Mouse (Mus musculus): ENCODE results near the gene Gm20388. TPM values are rescaled to one million over a fixed set of nuclear protein-coding genes. Genes with fewer than 3 reads are reported as not detected.

Gene Gm20388
- polyA plus RNA-seq, 1 experiment from 2014 or later, result not detected

GRCm38 (mm10) chr8:124192242-124192641, 4281.6 kb downstream of the Gm20388 start:
- Histone ChIP-seq H3K4me2 (no peak overlapping the region), H3K9me3 (no peaks in the 10 kb centered on the region), H3K9ac (no peak overlapping the region), H3K27ac (replicated peaks) (no peak overlapping the region), H3K36me3 (no peaks in the 10 kb centered on the region), H3K4me1 (peaks cover 12% of the 10 kb centered on the region; the same call in 1 of the 2 replicates), H3K27me3 (replicated peaks) (peaks cover 45% of the 10 kb centered on the region), H3K4me3 (no peak overlapping the region)
- 69% methylated on average over 4 of the region's 4 CpGs for WGBS
- no peak for ATAC-seq (ENCODE audit: extremely low read depth, insufficient number of reproducible peaks, low FRiP score, low TSS enrichment)

- H3K4me1 ChIP-seq, result peaks cover 12% of the 10 kb centered on the region; the same call in 1 of the 2 replicates
- no peak overlapping the region for H3K9ac ChIP-seq
- ATAC-seq (ENCODE audit: extremely low read depth, insufficient number of reproducible peaks, low FRiP score, low TSS enrichment), result no peak
- no peak overlapping the region for H3K4me2 ChIP-seq
- H3K4me3 ChIP-seq, result no peak overlapping the region
- H3K27me3 ChIP-seq (replicated peaks), result peaks cover 51% of the 10 kb centered on the region
- no peaks in the 10 kb centered on the region for H3K36me3 ChIP-seq
- WGBS, result 72% methylated on average over 10 of the region's 10 CpGs
- H3K9me3 ChIP-seq, result no peaks in the 10 kb centered on the region
- H3K27ac ChIP-seq (replicated peaks), result no peak overlapping the region
Measured at GRCm38 (mm10) chr8:124192976-124193375, 4282.3 kb downstream of the Gm20388 start.

- H3K9me3 ChIP-seq, result no peaks in the 10 kb centered on the region
- peaks cover 12% of the 10 kb centered on the region; the same call in 1 of the 2 replicates for H3K4me1 ChIP-seq
- no peaks in the 10 kb centered on the region for H3K36me3 ChIP-seq
- no peak overlapping the region for H3K27ac ChIP-seq (replicated peaks)
- no peak overlapping the region for H3K4me3 ChIP-seq
- H3K27me3 ChIP-seq (replicated peaks), result peaks cover 56% of the 10 kb centered on the region
- WGBS, result 80% methylated on average over 5 of the region's 5 CpGs
- ATAC-seq (ENCODE audit: extremely low read depth, insufficient number of reproducible peaks, low FRiP score, low TSS enrichment), result no peak
- H3K9ac ChIP-seq, result no peak overlapping the region
- H3K4me2 ChIP-seq, result no peak overlapping the region
Measured at GRCm38 (mm10) chr8:124193992-124194391, 4283.4 kb downstream of the Gm20388 start.

- H3K27me3 ChIP-seq (replicated peaks), result peaks cover 61% of the 10 kb centered on the region
- 49% methylated on average over 5 of the region's 5 CpGs for WGBS
- no peak for ATAC-seq (ENCODE audit: extremely low read depth, insufficient number of reproducible peaks, low FRiP score, low TSS enrichment)
- no peak overlapping the region for H3K9ac ChIP-seq
- no peak overlapping the region for H3K4me3 ChIP-seq
- no peak overlapping the region for H3K4me2 ChIP-seq
- peaks cover 12% of the 10 kb centered on the region; the same call in 1 of the 2 replicates for H3K4me1 ChIP-seq
- H3K27ac ChIP-seq (replicated peaks), result no peak overlapping the region
- no peaks in the 10 kb centered on the region for H3K36me3 ChIP-seq
- H3K9me3 ChIP-seq, result no peaks in the 10 kb centered on the region
Measured at GRCm38 (mm10) chr8:124196195-124196594, 4285.6 kb downstream of the Gm20388 start.

GRCm38 (mm10) chr8:124196797-124197196, 4286.2 kb downstream of the Gm20388 start:
- peaks cover 65% of the 10 kb centered on the region for H3K27me3 ChIP-seq (replicated peaks)
- H3K27ac ChIP-seq (replicated peaks), result no peak overlapping the region
- WGBS, result 53% methylated on average over 5 of the region's 5 CpGs
- ATAC-seq (ENCODE audit: extremely low read depth, insufficient number of reproducible peaks, low FRiP score, low TSS enrichment), result no peak
- no peaks in the 10 kb centered on the region for H3K9me3 ChIP-seq
- peaks cover 12% of the 10 kb centered on the region; the same call in 1 of the 2 replicates for H3K4me1 ChIP-seq
- no peaks in the 10 kb centered on the region for H3K36me3 ChIP-seq
- no peak overlapping the region for H3K9ac ChIP-seq
- H3K4me3 ChIP-seq, result no peak overlapping the region
- H3K4me2 ChIP-seq, result no peak overlapping the region

- Histone ChIP-seq H3K9ac (no peak overlapping the region), H3K4me2 (no peak overlapping the region), H3K27ac (replicated peaks) (no peak overlapping the region), H3K4me3 (no peak overlapping the region), H3K27me3 (replicated peaks) (peaks cover 65% of the 10 kb centered on the region), H3K9me3 (no peaks in the 10 kb centered on the region), H3K36me3 (no peaks in the 10 kb centered on the region), H3K4me1 (peaks cover 12% of the 10 kb centered on the region; the same call in 1 of the 2 replicates)
- 76% methylated on average over 7 of the region's 7 CpGs for WGBS
- no peak for ATAC-seq (ENCODE audit: extremely low read depth, insufficient number of reproducible peaks, low FRiP score, low TSS enrichment)
Measured at GRCm38 (mm10) chr8:124198230-124198629, 4287.6 kb downstream of the Gm20388 start.

GRCm38 (mm10) chr8:124200400-124200799, 4289.8 kb downstream of the Gm20388 start:
- H3K36me3 ChIP-seq, result no peaks in the 10 kb centered on the region
- ATAC-seq (ENCODE audit: extremely low read depth, insufficient number of reproducible peaks, low FRiP score, low TSS enrichment), result no peak
- peaks cover 53% of the 10 kb centered on the region for H3K27me3 ChIP-seq (replicated peaks)
- no peak overlapping the region for H3K4me3 ChIP-seq
- H3K9ac ChIP-seq, result no peak overlapping the region
- H3K4me1 ChIP-seq, result peaks cover 12% of the 10 kb centered on the region; the same call in 1 of the 2 replicates
- H3K4me2 ChIP-seq, result no peak overlapping the region
- no peak overlapping the region for H3K27ac ChIP-seq (replicated peaks)
- H3K9me3 ChIP-seq, result no peaks in the 10 kb centered on the region
- WGBS, result 61% methylated on average over 7 of the region's 7 CpGs

GRCm38 (mm10) chr8:124201706-124202105, 4291.1 kb downstream of the Gm20388 start:
- Histone ChIP-seq H3K9ac (no peak overlapping the region), H3K27me3 (replicated peaks) (peaks cover 48% of the 10 kb centered on the region), H3K36me3 (no peaks in the 10 kb centered on the region), H3K4me1 (0 out of 2 replicates have a peak, but pooled peaks cover 3% of the 10 kb centered on the region), H3K9me3 (no peaks in the 10 kb centered on the region), H3K4me2 (no peak overlapping the region), H3K27ac (replicated peaks) (no peak overlapping the region), H3K4me3 (no peak overlapping the region)
- 78% methylated on average over 8 of the region's 8 CpGs for WGBS
- no peak for ATAC-seq (ENCODE audit: extremely low read depth, insufficient number of reproducible peaks, low FRiP score, low TSS enrichment)

- no peak for ATAC-seq (ENCODE audit: extremely low read depth, insufficient number of reproducible peaks, low FRiP score, low TSS enrichment)
- 69% methylated on average over 5 of the region's 5 CpGs for WGBS
- no peak overlapping the region for H3K27ac ChIP-seq (replicated peaks)
Measured at GRCm38 (mm10) chr8:124202895-124203294, 4292.3 kb downstream of the Gm20388 start.

GRCm38 (mm10) chr8:124204001-124204601, 4293.5 kb downstream of the Gm20388 start:
- Histone ChIP-seq H3K9me3 (no peaks in the 10 kb centered on the region), H3K4me2 (no peak overlapping the region), H3K4me1 (no peaks in the 10 kb centered on the region), H3K27me3 (replicated peaks) (peaks cover 25% of the 10 kb centered on the region), H3K27ac (replicated peaks) (no peak overlapping the region), H3K36me3 (no peaks in the 10 kb centered on the region), H3K4me3 (no peak overlapping the region), H3K9ac (no peak overlapping the region)
- 86% methylated on average over 13 of the region's 13 CpGs for WGBS
- no peak for ATAC-seq (ENCODE audit: extremely low read depth, insufficient number of reproducible peaks, low FRiP score, low TSS enrichment)

More at GRCm38 (mm10) chr8:124202895-124203294, 4292.3 kb downstream of the Gm20388 start:
- Histone ChIP-seq H3K4me2 (no peak overlapping the region), H3K9me3 (no peaks in the 10 kb centered on the region), H3K4me3 (no peak overlapping the region), H3K27me3 (replicated peaks) (peaks cover 37% of the 10 kb centered on the region), H3K9ac (no peak overlapping the region), H3K36me3 (no peaks in the 10 kb centered on the region), H3K4me1 (no peaks in the 10 kb centered on the region)

- peak overlapping the region; percentile 77 for H3K27ac ChIP-seq (replicated peaks)
- no peak overlapping the region for H3K4me3 ChIP-seq
- no peak overlapping the region for H3K4me2 ChIP-seq
- no peaks in the 10 kb centered on the region for H3K36me3 ChIP-seq
- ATAC-seq (ENCODE audit: extremely low read depth, insufficient number of reproducible peaks, low FRiP score, low TSS enrichment), result no peak
- no peaks in the 10 kb centered on the region for H3K9me3 ChIP-seq
- H3K4me1 ChIP-seq, result peaks cover 21% of the 10 kb centered on the region
- 22% methylated on average over 2 of the region's 2 CpGs for WGBS
- H3K9ac ChIP-seq, result no peak overlapping the region
- H3K27me3 ChIP-seq (replicated peaks), result no peaks in the 10 kb centered on the region
Measured at GRCm38 (mm10) chr8:124212148-124212547, 4301.5 kb downstream of the Gm20388 start.

- Histone ChIP-seq H3K9me3 (no peaks in the 10 kb centered on the region), H3K36me3 (no peaks in the 10 kb centered on the region), H3K27ac (replicated peaks) (no peak overlapping the region), H3K9ac (no peak overlapping the region), H3K4me2 (no peak overlapping the region), H3K4me1 (peaks cover 14% of the 10 kb centered on the region), H3K27me3 (replicated peaks) (peaks cover 9% of the 10 kb centered on the region; the same call in 1 of the 2 replicates), H3K4me3 (no peak overlapping the region)
- no peak for ATAC-seq (ENCODE audit: extremely low read depth, insufficient number of reproducible peaks, low FRiP score, low TSS enrichment)
Measured at GRCm38 (mm10) chr8:124216951-124217350, 4306.3 kb downstream of the Gm20388 start.

All from heart, embryonic 13.5 days (tissue).